Mouse (Mus musculus) G1E (cell line): ENCODE results near the gene Adcy6. TPM values are rescaled to one million over a fixed set of nuclear protein-coding genes. Genes with fewer than 3 reads are reported as not detected.

Source experiments
- ATAC-seq: 2 replicates; pipeline ENCODE4 v1.8.0; 2016; ENCODE audit warnings: mild to moderate bottlenecking; ENCODE audit not compliant: insufficient number of reproducible peaks, poor library complexity, low FRiP score, severe bottlenecking; ENCODE audit errors: extremely low read depth
- DNase-seq: peaks from one replicate; pipeline ENCODE4 v3.0.0; 2012; ENCODE audit warnings: low spot score
- H3K27me3 ChIP-seq: 2 replicates; pipeline ENCODE4 v1.6.1; 2012; ENCODE audit warnings: mild to moderate bottlenecking, low read length, inconsistent platforms; ENCODE audit not compliant: insufficient read depth
- H3K36me3 ChIP-seq: replicated peaks from 2 replicates; pipeline ENCODE3; 2012; ENCODE audit warnings: mild to moderate bottlenecking, inconsistent platforms
- H3K4me1 ChIP-seq: 2 replicates; pipeline ENCODE4 v1.6.1; 2012; ENCODE audit warnings: low read depth, low read length, inconsistent platforms, mixed read lengths; ENCODE audit not compliant: insufficient read depth
- H3K4me3 ChIP-seq: 2 replicates; pipeline ENCODE4 v1.5.1; 2012; ENCODE audit warnings: low read depth, mild to moderate bottlenecking, inconsistent platforms, low read length, moderate library complexity, mixed read lengths
- H3K9me3 ChIP-seq: replicated peaks from 2 replicates; pipeline ENCODE4 v1.6.1; 2012; ENCODE audit warnings: inconsistent platforms
- CTCF ChIP-seq: IDR thresholded peaks from 2 replicates; pipeline ENCODE4 v1.5.1; 2012; ENCODE audit warnings: low read depth, low read length, inconsistent platforms, mixed read lengths
- GATA1 ChIP-seq: IDR thresholded peaks from 2 replicates; pipeline ENCODE4 v1.6.1; 2012; ENCODE audit warnings: borderline replicate concordance, low read length, inconsistent platforms, mixed read lengths
- GATA2 ChIP-seq: IDR thresholded peaks from 2 replicates; pipeline ENCODE4 v1.6.1; 2012; ENCODE audit warnings: low read depth, low read length, inconsistent platforms, borderline replicate concordance
- POLR2AphosphoS5 ChIP-seq: IDR thresholded peaks from 2 replicates; pipeline ENCODE4 v1.6.1; 2012; ENCODE audit warnings: low read depth, low read length, inconsistent platforms; ENCODE audit not compliant: insufficient replicate concordance
- TAL1 ChIP-seq: conservative IDR thresholded peaks from 2 replicates; pipeline ENCODE4 v1.6.1; 2012; ENCODE audit warnings: low read depth, low read length, inconsistent platforms, mixed read lengths
- polyA plus RNA-seq: library from polyadenylated mRNA; stranded (reverse); fragments of >175 nt; gene quantifications from 2 replicates; pipeline ENCODE4 v1.2.3, GENCODE M21; 2012
- total RNA-seq, 2 experiments: library from RNA; stranded (forward) in 1 of 2; stranded (reverse) in 1 of 2; fragments of 200-1000 nt in 1 of 2; fragments of >200 nt in 1 of 2; fragmentation: Nextera tagmentation in 1 of 2; gene quantifications; 2 replicates each; pipeline ENCODE4 v1.2.3; 2014 to 2017

The Adcy6 gene
- total and polyA plus RNA-seq, 3 experiments, result 0.22 to 5.0 TPM; not detected in 1

DNA sequence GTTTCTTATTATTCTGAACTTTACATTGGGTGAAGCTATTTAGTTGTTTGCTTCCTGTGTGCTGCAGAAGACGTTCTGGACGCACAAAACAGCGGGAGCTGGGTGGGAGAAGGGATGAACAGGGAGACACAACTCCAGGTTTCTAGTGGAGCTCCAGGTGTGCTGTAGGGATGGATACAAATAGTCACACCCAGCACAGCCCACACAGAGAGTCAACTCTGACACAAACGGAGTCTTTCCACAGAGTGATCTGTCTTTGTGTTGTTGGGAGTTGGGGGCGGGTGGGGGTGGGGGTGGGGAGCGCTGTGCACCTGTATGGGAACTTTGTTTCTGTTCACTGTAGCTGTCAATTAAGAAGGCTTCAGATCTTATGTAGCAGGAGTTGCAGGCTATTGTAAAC is 12.8 kb upstream of the Adcy6 start:
- Histone ChIP-seq H3K27me3 (peaks cover 62% of the 10 kb centered on the region), H3K36me3 (no peaks in the 10 kb centered on the region)
- DNase-seq, result no peak

DNA sequence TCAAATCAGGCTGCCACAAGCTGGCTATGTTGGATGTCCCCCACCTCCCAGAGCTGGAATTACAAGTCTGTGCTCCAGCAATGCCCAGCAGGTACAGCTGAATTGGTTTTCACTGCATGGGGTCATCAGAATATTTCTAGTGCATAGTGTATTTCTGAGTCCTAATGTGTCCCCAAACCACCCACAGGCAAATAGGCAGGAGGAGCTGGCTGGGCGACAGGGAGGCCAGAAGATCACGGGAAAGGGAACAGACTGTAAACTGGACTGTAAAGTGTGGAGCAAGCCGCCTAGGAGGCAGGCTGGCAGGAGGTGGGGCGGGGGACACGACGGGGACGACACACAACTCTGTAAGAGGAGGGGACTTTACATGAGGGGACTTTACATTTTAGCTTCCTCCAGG is 12.3 kb upstream of the Adcy6 start:
- no peaks in the 10 kb centered on the region for H3K9me3 ChIP-seq
- TF ChIP-seq TAL1 (no peak), GATA1 (no peak), POLR2AphosphoS5 (no peak), CTCF (no peak), GATA2 (no peak)
- H3K36me3 ChIP-seq, result no peaks in the 10 kb centered on the region
- H3K4me1 ChIP-seq, result peaks cover 6% of the 10 kb centered on the region; the same call in 1 of the 2 replicates
- no peak overlapping the region for H3K4me3 ChIP-seq
- no peak for DNase-seq
- no peak for ATAC-seq
- peaks cover 64% of the 10 kb centered on the region for H3K27me3 ChIP-seq

More for the DNA sequence above, 12.8 kb upstream of the Adcy6 start:
- Histone ChIP-seq H3K4me3 (no peak overlapping the region), H3K9me3 (no peaks in the 10 kb centered on the region), H3K4me1 (0 out of 2 replicates have a peak, but pooled peaks cover 3% of the 10 kb centered on the region)
- TF ChIP-seq CTCF (no peak), POLR2AphosphoS5 (no peak), GATA1 (no peak), GATA2 (no peak), TAL1 (no peak)
- ATAC-seq, result no peak

DNA sequence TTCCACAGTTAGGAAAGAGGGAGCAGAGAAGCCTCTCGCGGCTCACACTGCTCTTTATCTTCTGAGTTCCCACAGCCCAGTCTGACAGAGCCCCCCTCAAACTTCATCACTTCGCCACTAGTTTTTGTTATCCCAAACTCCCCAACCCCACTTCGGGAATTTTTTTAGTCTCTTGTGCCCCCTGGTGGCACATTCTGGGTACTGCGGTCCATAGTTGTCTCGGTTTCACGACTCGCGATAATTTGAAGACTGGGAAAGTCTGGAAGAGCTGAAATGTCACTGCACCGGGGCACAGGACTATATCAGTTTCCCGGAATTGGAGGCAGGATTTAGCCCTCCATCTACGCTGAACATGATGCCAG is 7.3 kb upstream of the Adcy6 start:
- H3K27me3 ChIP-seq, result peaks cover 45% of the 10 kb centered on the region
- TF ChIP-seq CTCF (peak; percentile 64), GATA2 (no peak), POLR2AphosphoS5 (no peak)
- H3K9me3 ChIP-seq, result peaks cover 4% of the 10 kb centered on the region
- H3K4me1 ChIP-seq, result peaks cover 3% of the 10 kb centered on the region; the same call in 1 of the 2 replicates
- ATAC-seq (no peak), DNase-seq (peak; percentile 43)
- H3K36me3 ChIP-seq, result no peaks in the 10 kb centered on the region
- no peak overlapping the region for H3K4me3 ChIP-seq

DNA sequence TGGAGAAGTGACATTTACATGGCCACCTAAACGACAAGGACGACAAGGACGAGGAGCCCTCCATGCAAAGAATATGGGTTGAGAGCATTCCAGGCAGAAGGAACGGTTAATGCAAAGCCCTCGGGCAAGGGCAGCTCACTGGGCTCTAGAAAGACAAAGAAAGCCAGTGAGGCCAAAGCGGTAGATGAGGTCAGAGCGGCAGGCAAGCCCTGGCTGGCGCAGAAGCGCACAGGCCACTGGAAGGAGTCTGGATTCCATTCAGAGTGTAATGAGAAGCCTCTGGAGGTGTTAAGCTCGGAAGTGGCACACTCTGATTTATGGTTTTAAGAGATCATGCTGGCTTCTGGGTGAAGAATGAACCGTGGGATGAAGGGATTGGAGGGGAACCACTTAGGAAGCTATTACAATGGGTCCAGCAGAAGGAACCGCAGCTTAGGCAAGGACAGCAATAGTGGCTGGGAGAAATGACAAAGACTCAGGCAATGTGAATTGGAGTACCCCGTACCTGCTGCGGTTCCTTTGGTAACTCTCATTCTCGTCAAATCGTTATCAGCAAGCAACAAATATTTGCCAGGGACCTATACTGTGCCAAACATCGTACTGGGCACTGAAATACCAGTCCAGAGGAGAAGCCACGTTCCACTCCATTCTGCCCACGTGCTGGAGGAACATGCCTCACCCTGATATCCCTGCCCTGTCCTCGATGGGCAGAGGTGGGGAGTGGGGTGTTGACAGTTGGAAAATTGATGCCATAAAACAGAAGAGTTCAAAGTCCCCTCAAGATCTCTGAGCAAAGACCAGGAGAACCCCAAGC is 6.7 kb upstream of the Adcy6 start:
- TF ChIP-seq TAL1 (no peak), GATA2 (no peak), CTCF (no peak), POLR2AphosphoS5 (no peak), GATA1 (no peak)
- H3K9me3 ChIP-seq, result peaks cover 5% of the 10 kb centered on the region
- DNase-seq, result no peak
- H3K4me1 ChIP-seq, result peaks cover 3% of the 10 kb centered on the region; the same call in 1 of the 2 replicates
- H3K27me3 ChIP-seq, result peaks cover 42% of the 10 kb centered on the region
- no peak overlapping the region for H3K4me3 ChIP-seq
- H3K36me3 ChIP-seq, result no peaks in the 10 kb centered on the region
- no peak for ATAC-seq

DNA sequence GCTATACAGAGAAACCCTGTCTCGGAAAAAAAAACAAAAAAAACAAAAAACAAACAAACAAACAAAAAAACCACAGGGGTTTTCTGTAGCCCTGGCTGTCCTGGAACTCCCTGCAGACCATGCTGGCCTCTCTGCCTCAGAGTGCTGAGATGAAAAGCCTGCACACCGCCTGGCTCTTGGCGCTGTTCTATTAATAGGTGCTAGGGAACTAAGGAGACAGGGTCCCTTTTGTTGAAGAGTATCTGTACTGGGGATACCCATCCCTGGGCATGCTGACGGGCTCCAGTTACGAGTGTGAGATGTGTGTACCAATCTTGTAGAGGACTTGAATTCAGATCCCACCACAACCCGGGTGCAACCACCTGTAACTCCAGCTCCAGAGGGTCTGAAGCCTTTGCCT is 5.9 kb upstream of the Adcy6 start:
- Histone ChIP-seq H3K27me3 (peaks cover 39% of the 10 kb centered on the region), H3K4me1 (peaks cover 3% of the 10 kb centered on the region; the same call in 1 of the 2 replicates), H3K9me3 (peaks cover 5% of the 10 kb centered on the region), H3K4me3 (no peak overlapping the region), H3K36me3 (no peaks in the 10 kb centered on the region)
- DNase-seq (no peak), ATAC-seq (no peak)
- TF ChIP-seq CTCF (no peak), POLR2AphosphoS5 (no peak), GATA1 (no peak), TAL1 (no peak), GATA2 (no peak)

DNA sequence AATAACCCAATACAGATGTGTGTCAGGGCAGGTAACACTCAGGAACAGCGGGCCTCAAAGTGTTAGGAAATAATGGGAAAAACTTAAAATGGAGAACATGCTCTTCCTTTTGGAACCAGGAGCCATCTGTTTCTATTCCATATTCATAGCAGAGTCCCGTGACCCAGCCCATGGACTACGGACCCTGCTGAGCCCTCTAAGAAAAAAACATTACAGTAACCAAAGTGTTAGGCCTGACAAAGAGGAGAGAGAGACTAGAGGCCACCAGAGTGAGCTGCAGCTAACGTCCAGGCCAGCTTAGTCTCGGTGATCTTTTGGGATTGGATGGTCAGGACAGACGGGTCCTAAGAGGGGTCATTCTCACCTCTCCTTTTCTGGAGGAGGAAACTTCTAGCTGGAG is 5.1 kb upstream of the Adcy6 start:
- ATAC-seq (no peak), DNase-seq (no peak)
- TF ChIP-seq GATA1 (no peak), TAL1 (no peak), GATA2 (no peak), POLR2AphosphoS5 (no peak), CTCF (no peak)
- no peak overlapping the region for H3K4me3 ChIP-seq
- peaks cover 38% of the 10 kb centered on the region for H3K27me3 ChIP-seq
- H3K4me1 ChIP-seq, result peaks cover 3% of the 10 kb centered on the region; the same call in 1 of the 2 replicates
- H3K9me3 ChIP-seq, result peaks cover 5% of the 10 kb centered on the region
- H3K36me3 ChIP-seq, result no peaks in the 10 kb centered on the region

DNA sequence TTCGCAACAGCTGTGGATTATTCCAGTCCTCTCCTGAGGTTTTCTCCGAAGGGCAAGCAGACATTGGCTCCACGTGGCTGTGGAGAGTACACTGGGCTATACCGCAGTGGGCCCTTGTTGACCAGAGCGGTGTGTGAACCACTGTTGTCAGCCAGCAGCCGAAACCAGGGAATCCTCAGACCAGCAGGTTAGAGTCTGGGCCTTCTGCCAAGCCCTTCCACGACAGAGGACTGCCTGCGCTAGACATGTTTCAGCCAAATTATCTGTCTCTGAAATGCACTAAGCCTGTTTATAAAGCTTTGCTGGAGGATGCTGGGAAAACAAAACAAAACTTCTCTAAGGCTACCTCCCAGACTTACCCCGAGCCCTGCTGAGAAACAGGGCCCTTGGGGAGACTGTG is 4.7 kb upstream of the Adcy6 start:
- no peaks in the 10 kb centered on the region for H3K36me3 ChIP-seq
- DNase-seq (no peak), ATAC-seq (no peak)
- peaks cover 39% of the 10 kb centered on the region for H3K27me3 ChIP-seq
- H3K4me3 ChIP-seq, result no peak overlapping the region
- peaks cover 5% of the 10 kb centered on the region for H3K9me3 ChIP-seq
- peaks cover 3% of the 10 kb centered on the region; the same call in 1 of the 2 replicates for H3K4me1 ChIP-seq
- TF ChIP-seq TAL1 (no peak), POLR2AphosphoS5 (no peak), GATA2 (no peak), GATA1 (no peak), CTCF (no peak)
